ENCODE assay signal across 12 mouse cellular contexts in genomic region chr17:62625646-62626020, GRCm38 (mm10).
DNase-seq lines count a peak whose midpoint lies in the region; ATAC-seq and TF ChIP-seq lines count a peak whose summit lies in the region.
"Had no signal": no experiment of that assay in that cellular context is flagged by ENCODE, and none has a peak within 500 bp of the region (broad histone marks: within the 10 kb centered on the region; RNA-seq: fewer than 3 reads in every experiment).

No protein-coding gene starts in this region.

- H3K36me3 ChIP-seq in forebrain, embryonic 12.5 days (replicated peaks), result no peaks in the 10 kb centered on the region
- H3K36me3 ChIP-seq in forebrain, embryonic 16.5 days (ENCODE audit: control insufficient read depth, insufficient read depth), result no peaks in the 10 kb centered on the region
- H3K36me3 ChIP-seq in hindbrain, embryonic 13.5 days, result no peaks in the 10 kb centered on the region
- H3K36me3 ChIP-seq in midbrain, embryonic 16.5 days (ENCODE audit: control insufficient read depth, insufficient read depth, low read length), result no peaks in the 10 kb centered on the region
- H3K36me3 ChIP-seq in liver, embryonic 11.5 days (ENCODE audit: control insufficient read depth, insufficient read depth, low read length), result no peaks in the 10 kb centered on the region
- H3K36me3 ChIP-seq: forebrain, embryonic 10.5 days had no signal

- TF ChIP-seq CTCF in brain, embryonic 14.5 days (IDR thresholded peaks at IDR 0.05; ENCODE audit: borderline replicate concordance, extremely low read depth, insufficient read depth, insufficient read length), result no peak

- WGBS in forebrain, embryonic 12.5 days, result 71% methylated on average over 8 of the region's 8 CpGs
- 63% methylated on average over 8 of the region's 8 CpGs for WGBS in forebrain, embryonic 16.5 days
- WGBS in hindbrain, embryonic 13.5 days, result 39% methylated on average over 8 of the region's 8 CpGs
- 27% methylated on average over 8 of the region's 8 CpGs for WGBS in midbrain, embryonic 16.5 days
- 73% methylated on average over 8 of the region's 8 CpGs for WGBS in liver, embryonic 11.5 days

- TF ChIP-seq POLR2A in brain, embryonic 14.5 days (IDR thresholded peaks at IDR 0.05; ENCODE audit: borderline replicate concordance, extremely low read depth, insufficient read depth, insufficient read length, poor library complexity, severe bottlenecking), result no peak

- H3K9ac ChIP-seq in forebrain, embryonic 12.5 days, result no peak overlapping the region
- H3K9ac ChIP-seq in forebrain, embryonic 16.5 days (replicated peaks; ENCODE audit: low read depth, low read length), result no peak overlapping the region
- no peak overlapping the region for H3K9ac ChIP-seq in hindbrain, embryonic 13.5 days
- no peak overlapping the region for H3K9ac ChIP-seq in midbrain, embryonic 16.5 days (ENCODE audit: low read depth, low read length)
- no peak overlapping the region for H3K9ac ChIP-seq in liver, embryonic 11.5 days (ENCODE audit: low read depth, low read length)

- H3K4me2 ChIP-seq in forebrain, embryonic 12.5 days, result no peak overlapping the region
- no peak overlapping the region for H3K4me2 ChIP-seq in forebrain, embryonic 16.5 days (ENCODE audit: low read length)
- H3K4me2 ChIP-seq in hindbrain, embryonic 13.5 days, result no peak overlapping the region
- no peak overlapping the region for H3K4me2 ChIP-seq in midbrain, embryonic 16.5 days (ENCODE audit: low read length)
- no peak overlapping the region for H3K4me2 ChIP-seq in liver, embryonic 11.5 days

- H3K4me3 ChIP-seq in forebrain, embryonic 12.5 days (replicated peaks), result no peak overlapping the region
- H3K4me3 ChIP-seq in forebrain, embryonic 16.5 days (replicated peaks; ENCODE audit: low read length), result no peak overlapping the region
- no peak overlapping the region for H3K4me3 ChIP-seq in hindbrain, embryonic 13.5 days
- H3K4me3 ChIP-seq in midbrain, embryonic 16.5 days (ENCODE audit: low read depth, low read length), result no peak overlapping the region
- H3K4me3 ChIP-seq in liver, embryonic 11.5 days (ENCODE audit: low read depth, low read length), result no peak overlapping the region
- H3K4me3 ChIP-seq: forebrain, embryonic 10.5 days had no signal

- ATAC-seq in forebrain, embryonic 12.5 days (ENCODE audit: low FRiP score), result peak; percentile 56; the same call in 1 of the 2 replicates
- no peak for ATAC-seq in forebrain, embryonic 16.5 days
- peak; percentile 59; the same call in 1 of the 2 replicates for ATAC-seq in hindbrain, embryonic 13.5 days (ENCODE audit: low FRiP score)
- ATAC-seq in midbrain, embryonic 16.5 days, result peak; percentile 47
- ATAC-seq in liver, embryonic 11.5 days (replicated peaks; ENCODE audit: low FRiP score), result no peak
- ATAC-seq: lung, postnatal 0 days had no signal

- no peaks in the 10 kb centered on the region for H3K9me3 ChIP-seq in forebrain, embryonic 12.5 days
- H3K9me3 ChIP-seq in forebrain, embryonic 16.5 days (ENCODE audit: control insufficient read depth, low read length), result no peaks in the 10 kb centered on the region
- no peaks in the 10 kb centered on the region for H3K9me3 ChIP-seq in hindbrain, embryonic 13.5 days
- no peaks in the 10 kb centered on the region for H3K9me3 ChIP-seq in midbrain, embryonic 16.5 days (replicated peaks; ENCODE audit: control insufficient read depth, low read length, poor library complexity, severe bottlenecking)
- no peaks in the 10 kb centered on the region for H3K9me3 ChIP-seq in liver, embryonic 11.5 days (ENCODE audit: control insufficient read depth, low read length)
- H3K9me3 ChIP-seq: forebrain, embryonic 10.5 days had no signal

- DNase-seq in brain, embryonic 14.5 days (ENCODE audit: low read depth), result peak; percentile 66
- no peak for DNase-seq in urinary bladder, adult 2 months (ENCODE audit: low spot score)
- no peak for DNase-seq in lung, postnatal 14 days
- DNase-seq in liver, embryonic 11.5 days (ENCODE audit: low spot score), result no peak
- DNase-seq: kidney, postnatal 14 days; layer of hippocampus, postnatal 36 days had no signal

- H3K27me3 ChIP-seq in forebrain, embryonic 12.5 days, result peaks cover 3% of the 10 kb centered on the region; the same call in 1 of the 2 replicates
- H3K27me3 ChIP-seq in forebrain, embryonic 16.5 days (replicated peaks; ENCODE audit: control insufficient read depth, insufficient read depth, low read length), result no peaks in the 10 kb centered on the region
- no peaks in the 10 kb centered on the region for H3K27me3 ChIP-seq in hindbrain, embryonic 13.5 days
- no peaks in the 10 kb centered on the region for H3K27me3 ChIP-seq in midbrain, embryonic 16.5 days (ENCODE audit: control insufficient read depth, insufficient read depth, low read depth, low read length)
- H3K27me3 ChIP-seq in liver, embryonic 11.5 days (replicated peaks; ENCODE audit: control insufficient read depth, insufficient read depth, low read length), result no peaks in the 10 kb centered on the region

- 0 out of 2 replicates have a peak overlapping the region, but pooled peaks have one; percentile 13 for H3K27ac ChIP-seq in forebrain, embryonic 12.5 days
- no peak overlapping the region for H3K27ac ChIP-seq in forebrain, embryonic 16.5 days (ENCODE audit: low read length)
- H3K27ac ChIP-seq in hindbrain, embryonic 13.5 days, result peak overlapping the region; percentile 69
- H3K27ac ChIP-seq in midbrain, embryonic 16.5 days (ENCODE audit: low read length), result 0 out of 2 replicates have a peak overlapping the region, but pooled peaks have one; percentile 11
- no peak overlapping the region for H3K27ac ChIP-seq in liver, embryonic 11.5 days (ENCODE audit: low read depth, low read length)
- H3K27ac ChIP-seq: forebrain, embryonic 10.5 days had no signal

- H3K4me1 ChIP-seq in forebrain, embryonic 12.5 days, result peaks cover 22% of the 10 kb centered on the region
- peaks cover 4% of the 10 kb centered on the region; the same call in 1 of the 2 replicates for H3K4me1 ChIP-seq in forebrain, embryonic 16.5 days (replicated peaks; ENCODE audit: control insufficient read depth, insufficient read depth, low read length)
- peaks cover 19% of the 10 kb centered on the region for H3K4me1 ChIP-seq in hindbrain, embryonic 13.5 days (replicated peaks)
- peaks cover 16% of the 10 kb centered on the region; the same call in 1 of the 2 replicates for H3K4me1 ChIP-seq in midbrain, embryonic 16.5 days (ENCODE audit: control insufficient read depth, insufficient read depth, low read length)
- H3K4me1 ChIP-seq in liver, embryonic 11.5 days (replicated peaks; ENCODE audit: control insufficient read depth, insufficient read depth, low read length), result no peaks in the 10 kb centered on the region

Comparison
In these comparisons a context has a peak if more than half of its experiments do, and no peak if none do; other contexts are left out.
1. ATAC-seq: peak in forebrain, embryonic 12.5 days (single experiment), hindbrain, embryonic 13.5 days (single experiment) and midbrain, embryonic 16.5 days (single experiment); none in forebrain, embryonic 16.5 days (single experiment) and liver, embryonic 11.5 days (single experiment).
2. H3K27ac ChIP-seq: peak in forebrain, embryonic 12.5 days (single experiment), hindbrain, embryonic 13.5 days (single experiment) and midbrain, embryonic 16.5 days (single experiment); none in forebrain, embryonic 16.5 days (single experiment) and liver, embryonic 11.5 days (single experiment).